Comparison of ENCODE assay signal across 21 mouse cellular contexts in the genomic region with DNA sequence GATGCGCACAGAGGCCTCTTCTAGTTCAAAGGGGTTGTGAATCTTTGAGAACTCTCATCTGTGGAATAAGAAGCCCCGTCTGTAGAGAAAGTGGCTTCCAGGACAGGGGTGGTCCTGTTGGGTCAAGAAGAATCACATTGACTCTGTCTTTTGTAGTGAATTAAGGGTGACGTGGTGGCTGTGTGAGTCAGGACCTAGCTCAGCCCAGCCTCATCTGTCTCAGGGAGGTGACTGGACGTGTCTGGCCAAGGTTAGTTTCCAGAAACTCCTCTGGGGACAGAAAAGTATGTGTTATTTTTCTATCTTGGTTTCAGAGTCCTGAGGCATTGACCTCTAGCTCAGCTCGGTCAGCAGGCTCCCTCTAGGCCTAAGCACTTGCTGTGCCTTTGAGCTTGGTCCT.
"Had no signal": no experiment of that assay in that cellular context is flagged by ENCODE, and none has a peak within 500 bp of the region (broad histone marks: within the 10 kb centered on the region; RNA-seq: fewer than 3 reads in every experiment).

No protein-coding gene starts in this region.

- H3K4me2 ChIP-seq: kidney, embryonic 15.5 days; limb, embryonic 12.5 days; limb, embryonic 15.5 days; liver, embryonic 11.5 days; lung, embryonic 14.5 days had no signal

- DNase-seq: kidney, postnatal 10 days; kidney, postnatal 36 days; left cerebral cortex, postnatal 4 days; liver, postnatal 0 days; lung, embryonic 14.5 days; midbrain, embryonic 14.5 days; right cerebral cortex, adult 18-20 months; right cerebral cortex, postnatal 14 days; right cerebral cortex, postnatal 4 days; spleen, adult 18-20 months; thymus, adult 18-20 months; thymus, postnatal 36 days had no signal

- H3K36me3 ChIP-seq: kidney, embryonic 15.5 days; limb, embryonic 12.5 days; limb, embryonic 15.5 days; midbrain, embryonic 10.5 days had no signal

- H3K4me3 ChIP-seq: kidney, embryonic 15.5 days; limb, embryonic 12.5 days; limb, embryonic 15.5 days; megakaryocyte, embryonic 14.5 days; midbrain, embryonic 10.5 days had no signal

- H3K9ac ChIP-seq: kidney, embryonic 15.5 days; limb, embryonic 12.5 days; limb, embryonic 15.5 days; liver, embryonic 14.5 days; liver, postnatal 0 days; lung, embryonic 14.5 days had no signal

- H3K27ac ChIP-seq: kidney, embryonic 15.5 days; limb, embryonic 12.5 days; limb, embryonic 15.5 days; liver, embryonic 14.5 days; macrophage had no signal

- ATAC-seq: liver, postnatal 0 days; lung, postnatal 0 days had no signal

- H3K9me3 ChIP-seq: kidney, embryonic 15.5 days; limb, embryonic 12.5 days; limb, embryonic 15.5 days; midbrain, embryonic 10.5 days had no signal
